Mouse (Mus musculus): Measurements from ENCODE around the gene Nectin1.

DNA sequence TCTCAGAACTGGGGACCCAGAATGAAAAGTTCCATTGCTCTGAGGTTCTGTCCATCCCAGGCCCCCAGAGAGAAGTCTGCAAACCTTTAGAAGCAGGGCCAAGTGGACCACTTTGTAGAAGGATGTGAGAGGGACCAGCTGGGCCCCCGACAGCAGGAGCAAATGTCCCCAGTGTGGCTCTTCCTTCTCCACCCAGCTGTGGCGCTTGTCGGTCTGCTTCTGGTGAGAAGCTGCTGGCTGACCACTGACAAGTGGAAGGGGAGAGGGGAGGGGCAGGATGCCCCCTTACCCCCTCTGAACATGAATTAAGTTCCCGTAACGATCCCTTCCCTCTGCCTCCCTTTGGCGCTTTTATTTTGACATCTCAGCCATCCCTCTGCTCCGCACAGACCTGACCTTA is 54.0 kb downstream of the Nectin1 start:
- TF ChIP-seq ZMIZ1 (IDR thresholded peaks at IDR 0.05; ENCODE audit: low read depth, low read length) (no peak), CTCF (IDR thresholded peaks at IDR 0.05 in 2 of 3, conservative IDR thresholded peaks at IDR 0.05 in 1 of 3; ENCODE audit: control insufficient read depth in 1 of 3, insufficient read depth in 1 of 3, low read depth in 2 of 3, low read length in 3 of 3, poor library complexity in 1 of 3, severe bottlenecking in 1 of 3) (no peak), POLR2A (IDR thresholded peaks at IDR 0.05; ENCODE audit: control insufficient read depth in 1 of 2, insufficient read depth in 1 of 2, low read depth in 1 of 2, low read length in 2 of 2, poor library complexity in 1 of 2) (no peak), ZKSCAN1 (IDR thresholded peaks at IDR 0.05; ENCODE audit: low read depth, low read length) (no peak), BHLHE40 (IDR thresholded peaks at IDR 0.05; ENCODE audit: borderline replicate concordance, low read depth, low read length) (no peak), KAT2A (conservative IDR thresholded peaks at IDR 0.05; ENCODE audit: low read depth, low read length) (no peak), GATA1 (IDR thresholded peaks at IDR 0.05; ENCODE audit: low read depth, low read length) (no peak), TAL1 (IDR thresholded peaks at IDR 0.05; ENCODE audit: low read length) (no peak)
